Mouse (Mus musculus) frontal cortex, adult (tissue): ENCODE measurements around the gene Mrpl58.
"Not testable (repeated sequence)": the region's sequence is repeated elsewhere in the genome, so short reads cannot be mapped to it uniquely, and the experiment has no call there.

Source experiments
- ATAC-seq: cut with Nextera tagmentation; 2 replicates; pipeline ENCODE4 v1.9.2; 2017; ENCODE audit warnings: mild to moderate bottlenecking, moderate library complexity, mixed read lengths; ENCODE audit not compliant: low TSS enrichment

The Mrpl58 gene

GRCm38 (mm10) chr11:115381743-115382539 is 21.6 kb upstream of the Mrpl58 start, which contains the start of gene Cdr2l:
Gene Cdr2l (plus strand): TSS chr11:115381916.
- peak; percentile 86 for ATAC-seq

GRCm38 (mm10) chr11:115382891-115383290 is 20.7 kb upstream of the Mrpl58 start:
- no peak for ATAC-seq

GRCm38 (mm10) chr11:115383701-115384474 is 19.7 kb upstream of the Mrpl58 start:
- ATAC-seq, result no peak

- ATAC-seq, result no peak
Observed at GRCm38 (mm10) chr11:115384587-115384986, 19.0 kb upstream of the Mrpl58 start.

GRCm38 (mm10) chr11:115386859-115387258 is 16.7 kb upstream of the Mrpl58 start:
- not testable (repeated sequence) for ATAC-seq

- ATAC-seq, result no peak
Observed at GRCm38 (mm10) chr11:115391358-115391757, 12.2 kb upstream of the Mrpl58 start.

GRCm38 (mm10) chr11:115393721-115394325 is 9.7 kb upstream of the Mrpl58 start:
- no peak for ATAC-seq

GRCm38 (mm10) chr11:115398085-115398484 is 5.5 kb upstream of the Mrpl58 start:
- ATAC-seq, result no peak

GRCm38 (mm10) chr11:115400126-115400525 is 3.4 kb upstream of the Mrpl58 start:
- ATAC-seq, result no peak

GRCm38 (mm10) chr11:115400630-115401391 is 2.7 kb upstream of the Mrpl58 start:
- peak; percentile 52 for ATAC-seq

GRCm38 (mm10) chr11:115405723-115406122 is 2.2 kb downstream of the Mrpl58 start:
- ATAC-seq, result no peak

- ATAC-seq, result no peak
Observed at GRCm38 (mm10) chr11:115406858-115407401, 3.4 kb downstream of the Mrpl58 start.

GRCm38 (mm10) chr11:115408266-115408920 is 4.8 kb downstream of the Mrpl58 start:
- no peak for ATAC-seq

GRCm38 (mm10) chr11:115409556-115409955 is 6.0 kb downstream of the Mrpl58 start:
- ATAC-seq, result no peak

GRCm38 (mm10) chr11:115419531-115420237 is 16.1 kb downstream of the Mrpl58 start, which contains the start of the genes Atp5h and Kctd2:
Gene Atp5h (minus strand): TSS chr11:115419962.
Gene Kctd2 (plus strand): TSS chr11:115420128.
- ATAC-seq, result peak; percentile 91

- peak; percentile 17; the same call in 1 of the 2 replicates for ATAC-seq
Observed at GRCm38 (mm10) chr11:115420336-115421190, 17.0 kb downstream of the Mrpl58 start.

- peak; percentile 51 for ATAC-seq
Observed at GRCm38 (mm10) chr11:115421328-115421727, 17.8 kb downstream of the Mrpl58 start.

- no peak for ATAC-seq
Observed at GRCm38 (mm10) chr11:115421972-115422371, 18.4 kb downstream of the Mrpl58 start.

- ATAC-seq, result no peak
Observed at GRCm38 (mm10) chr11:115423091-115423490, 19.5 kb downstream of the Mrpl58 start.
